Mouse (Mus musculus) liver, embryonic 14.5 days (tissue): ENCODE data around the gene H2-Eb1. TPM values are rescaled to one million over a fixed set of nuclear protein-coding genes. Genes with fewer than 3 reads are reported as not detected.
"Not testable (repeated sequence)": the region's sequence is repeated elsewhere in the genome, so short reads cannot be mapped to it uniquely, and the experiment has no call there.

ENCODE experiments used
- ATAC-seq: fragments of 200-750 bp; cut with Nextera tagmentation; 2 replicates; pipeline ENCODE4 v1.8.0; 2017; ENCODE audit warnings: moderate number of reproducible peaks, mild to moderate bottlenecking, moderate library complexity; ENCODE audit not compliant: insufficient read depth
- DNase-seq, 3 experiments: peaks; one replicate each; pipeline ENCODE4 v3.0.0-alpha.2; 2012 to 2013; ENCODE audit warnings: low read depth in 3 of 3, low spot score in 3 of 3
- H3K27ac ChIP-seq: fragments of 300-500 bp; sonication (generic); 2 replicates; pipeline ENCODE4 v1.5.1; 2014; ENCODE audit warnings: moderate library complexity, mild to moderate bottlenecking, control low read depth, inconsistent platforms
- H3K27me3 ChIP-seq: fragments of 300-500 bp; sonication (generic); 2 replicates; pipeline ENCODE4 v1.6.1; 2014; ENCODE audit warnings: mild to moderate bottlenecking, low read length, moderate library complexity; ENCODE audit not compliant: control insufficient read depth, insufficient read depth
- H3K36me3 ChIP-seq: fragments of 300-500 bp; sonication (generic); replicated peaks from 2 replicates; pipeline ENCODE4 v1.6.1; 2014; ENCODE audit warnings: low read depth; ENCODE audit not compliant: control insufficient read depth, insufficient read depth
- H3K4me1 ChIP-seq, 2 experiments: fragments of 200-500 bp in 1 of 2; fragments of 300-500 bp in 1 of 2; sonication (generic) in 1 of 2; replicated peaks; 2 replicates each; pipeline ENCODE4 v1.6.1; 2012 to 2014; ENCODE audit warnings: antibody characterized with exemption in 1 of 2, inconsistent platforms in 1 of 2, low read length in 1 of 2; ENCODE audit not compliant: control insufficient read depth in 2 of 2, insufficient read depth in 2 of 2
- H3K4me2 ChIP-seq: fragments of 300-500 bp; sonication (generic); 2 replicates; pipeline ENCODE4 v1.6.1; 2014; ENCODE audit warnings: low read depth, mild to moderate bottlenecking, control low read depth, moderate library complexity
- H3K4me3 ChIP-seq, 2 experiments: fragments of 200-500 bp in 1 of 2; fragments of 300-500 bp in 1 of 2; sonication (generic) in 1 of 2; 2 replicates each; pipeline ENCODE4 v1.5.1; 2012 to 2014; ENCODE audit warnings: low read depth in 2 of 2, low read length in 2 of 2, mild to moderate bottlenecking in 2 of 2, control low read depth in 1 of 2, inconsistent platforms in 1 of 2, moderate library complexity in 1 of 2; ENCODE audit not compliant: insufficient read depth in 1 of 2
- H3K9ac ChIP-seq: fragments of 300-500 bp; sonication (generic); replicated peaks from 2 replicates; pipeline ENCODE4 v1.6.1; 2014; ENCODE audit warnings: mild to moderate bottlenecking, control low read depth, moderate library complexity
- H3K9me3 ChIP-seq: fragments of 300-500 bp; sonication (generic); 2 replicates; pipeline ENCODE4 v1.6.1; 2016; ENCODE audit warnings: low read length, mixed read lengths; ENCODE audit not compliant: control insufficient read depth
- CTCF ChIP-seq: IDR thresholded peaks from 2 replicates; pipeline ENCODE4 v1.5.1; 2016; ENCODE audit warnings: antibody characterized with exemption, low read depth, control low read depth
- EP300 ChIP-seq: IDR thresholded peaks from 2 replicates; pipeline ENCODE4 v1.6.1; 2016; ENCODE audit warnings: antibody characterized with exemption, low read depth
- WGBS: fragments of 180-500 bp; shearing (Covaris S2); extraction: QIAGEN DNeasy Blood & Tissue Kit; methylation state at CpG from one replicate; pipeline ENCODE4 v1.1.7; 2014; ENCODE audit not compliant: insufficient replicate concordance; 5-methylcytosine and 5-hydroxymethylcytosine counted together
- polyA plus RNA-seq, 2 experiments: library from polyadenylated mRNA; depleted of rRNA in 1 of 2; stranded (reverse) in 1 of 2; unstranded in 1 of 2; fragments of >200 nt; fragmentation: Nextera tagmentation in 1 of 2; extraction: Ambion mirVana in 1 of 2; gene quantifications; 2 replicates each; pipeline versions ENCODE4 v1.2.1 to v1.2.3; 2012 to 2014

H2-Eb1 gene
- polyA plus RNA-seq, 2 experiments: 0.65 to 0.80 TPM

DNA sequence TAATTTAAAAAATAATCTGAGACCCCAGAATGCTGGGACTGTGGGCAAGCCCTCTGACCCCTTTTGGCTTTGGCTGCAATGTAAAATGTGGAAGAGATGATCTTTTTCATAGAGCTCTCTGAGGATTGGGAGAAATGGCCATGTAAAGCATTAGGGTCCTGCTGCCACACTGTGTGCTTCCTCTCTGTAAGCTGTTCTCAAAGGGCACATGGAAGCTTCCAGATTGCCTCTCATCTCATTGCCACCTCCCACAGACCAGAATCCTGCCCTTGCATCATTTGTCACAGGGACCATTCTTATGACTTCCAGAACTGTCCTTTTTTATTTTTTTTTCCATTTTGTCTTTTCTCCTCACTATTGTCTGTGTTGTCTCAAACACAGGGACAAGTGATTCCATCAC, 1.5 kb downstream of the H2-Eb1 start:
- H3K4me3 ChIP-seq: no peak overlapping the region
- no peak overlapping the region for H3K4me2 ChIP-seq
- ATAC-seq: no peak
- H3K27me3 ChIP-seq: no peaks in the 10 kb centered on the region; the same call in 1 of the 2 replicates
- H3K9ac ChIP-seq: no peak overlapping the region
- no peaks in the 10 kb centered on the region for H3K36me3 ChIP-seq
- H3K4me1 ChIP-seq: 0 out of 4 replicates have a peak, but pooled peaks cover 0 to 2% of the 10 kb centered on the region in 2 experiments
- H3K9me3 ChIP-seq: no peaks in the 10 kb centered on the region
- TF ChIP-seq CTCF (no peak), EP300 (no peak)
- DNase-seq: no peak
- H3K27ac ChIP-seq: no peak overlapping the region

DNA sequence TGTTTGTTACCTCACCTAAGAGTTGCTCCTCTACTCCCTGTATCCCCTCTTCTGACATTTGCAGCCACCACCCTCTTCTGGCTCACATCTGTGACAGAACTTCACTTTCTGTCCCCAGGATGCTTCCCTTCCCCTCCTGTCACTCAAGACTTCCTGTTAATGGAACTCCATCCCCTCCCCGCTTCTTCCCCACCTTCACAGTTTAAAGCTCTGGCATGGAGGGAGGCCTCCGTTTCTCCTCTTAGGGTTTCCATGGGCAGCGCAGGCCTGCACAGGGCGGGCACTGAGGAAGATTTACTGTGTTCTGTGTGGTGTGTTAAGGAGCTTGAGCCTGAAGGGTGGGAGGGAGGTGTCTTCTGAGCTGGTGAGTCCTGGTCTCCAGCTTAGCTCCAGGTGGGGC, 2.5 kb downstream of the H2-Eb1 start:
- H3K27me3 ChIP-seq: no peaks in the 10 kb centered on the region; the same call in 1 of the 2 replicates
- H3K4me3 ChIP-seq: no peak overlapping the region
- no peaks in the 10 kb centered on the region for H3K36me3 ChIP-seq
- no peak overlapping the region for H3K27ac ChIP-seq
- no peak overlapping the region for H3K9ac ChIP-seq
- H3K4me2 ChIP-seq: no peak overlapping the region
- 0 out of 4 replicates have a peak, but pooled peaks cover 0 to 2% of the 10 kb centered on the region in 2 experiments for H3K4me1 ChIP-seq
- DNase-seq (no peak), ATAC-seq (no peak)
- H3K9me3 ChIP-seq: no peaks in the 10 kb centered on the region
- TF ChIP-seq EP300: no peak
- no peak for TF ChIP-seq CTCF
- WGBS: 56% methylated on average over 4 of the region's 4 CpGs

DNA sequence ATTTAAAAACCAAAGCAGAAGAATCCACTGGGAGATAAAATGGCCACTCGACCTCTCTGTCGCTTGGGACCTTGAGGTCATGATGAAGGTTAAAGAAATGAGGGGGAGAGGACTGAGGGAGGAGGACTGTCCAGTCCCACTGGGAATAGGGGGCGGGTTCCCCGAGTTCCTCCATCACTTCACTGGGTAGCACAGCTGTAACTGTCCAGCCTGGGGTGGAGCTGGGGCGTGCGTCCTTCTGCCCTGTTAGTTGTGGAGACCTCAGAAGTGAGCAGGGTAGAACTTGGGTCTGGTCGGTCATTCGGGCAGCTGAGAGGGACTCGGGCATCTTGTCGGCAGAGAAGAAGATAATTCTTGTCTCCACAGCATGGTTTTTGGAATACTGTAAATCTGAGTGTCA, 3.6 kb downstream of the H2-Eb1 start:
- ATAC-seq: no peak
- H3K4me2 ChIP-seq: peak overlapping the region; percentile 59
- no peak for DNase-seq
- H3K27me3 ChIP-seq: no peaks in the 10 kb centered on the region; the same call in 1 of the 2 replicates
- no peak overlapping the region for H3K9ac ChIP-seq
- 30% methylated on average over 10 of the region's 10 CpGs for WGBS
- H3K4me3 ChIP-seq: peak overlapping the region; percentile 43 to 66
- H3K27ac ChIP-seq: no peak overlapping the region
- no peaks in the 10 kb centered on the region for H3K36me3 ChIP-seq
- TF ChIP-seq EP300 (no peak), CTCF (no peak)
- H3K4me1 ChIP-seq: 0 out of 4 replicates have a peak, but pooled peaks cover 0 to 2% of the 10 kb centered on the region in 2 experiments
- H3K9me3 ChIP-seq: no peaks in the 10 kb centered on the region

DNA sequence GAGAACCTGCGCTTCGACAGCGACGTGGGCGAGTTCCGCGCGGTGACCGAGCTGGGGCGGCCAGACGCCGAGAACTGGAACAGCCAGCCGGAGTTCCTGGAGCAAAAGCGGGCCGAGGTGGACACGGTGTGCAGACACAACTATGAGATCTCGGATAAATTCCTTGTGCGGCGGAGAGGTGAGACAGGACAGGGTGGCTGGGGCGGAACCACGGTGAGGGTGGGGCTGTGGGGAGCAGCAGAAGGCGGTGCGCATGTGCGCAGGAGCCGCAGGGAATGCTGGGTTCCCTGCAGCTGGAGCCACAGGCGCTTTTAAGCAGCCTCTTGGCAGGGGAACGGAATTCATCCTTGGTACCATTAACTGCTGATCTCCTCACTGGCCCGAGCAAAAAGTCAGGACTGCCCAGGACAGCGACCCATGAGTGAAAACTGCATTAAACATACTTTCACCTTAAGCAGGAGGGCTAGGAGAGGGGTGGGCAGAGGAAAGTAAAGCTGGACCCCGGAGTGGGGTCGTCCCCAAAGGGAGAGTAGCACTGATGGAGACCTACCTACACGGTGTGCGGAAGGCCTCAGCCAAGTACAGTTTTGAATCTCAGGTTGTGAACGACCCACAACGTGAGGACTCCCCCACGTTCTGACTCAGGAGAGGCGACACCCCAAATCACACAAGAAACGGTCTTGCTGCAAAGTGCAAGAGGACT, 4.2 kb downstream of the H2-Eb1 start:
- Histone ChIP-seq H3K27ac (no peak overlapping the region), H3K36me3 (no peaks in the 10 kb centered on the region), H3K9ac (no peak overlapping the region), H3K9me3 (no peaks in the 10 kb centered on the region), H3K4me1 (0 out of 4 replicates have a peak, but pooled peaks cover 0 to 2% of the 10 kb centered on the region in 2 experiments), H3K4me2 (peak overlapping the region; percentile 59), H3K27me3 (no peaks in the 10 kb centered on the region; the same call in 1 of the 2 replicates), H3K4me3 (peak overlapping the region; percentile 43 to 66)
- DNase-seq (no peak), ATAC-seq (peak; percentile 48)
- WGBS: 21% methylated on average over 38 of the region's 38 CpGs
- TF ChIP-seq CTCF (no peak), EP300 (no peak)

- not testable (repeated sequence) for H3K27ac ChIP-seq, ATAC-seq, H3K36me3 ChIP-seq, DNase-seq, H3K4me2 ChIP-seq, H3K4me3 ChIP-seq, H3K9me3 ChIP-seq, H3K4me1 ChIP-seq, H3K9ac ChIP-seq, H3K27me3 ChIP-seq
- WGBS: 69% methylated on average over 3 of the region's 3 CpGs
Measured at GRCm38 (mm10) chr17:34310526-34310925, 4.9 kb downstream of the H2-Eb1 start.
